Mouse (Mus musculus) cerebellum, adult 2 months (tissue): Measurements from ENCODE around the gene Rhbdl2.

Experiments used
- CTCF ChIP-seq: fragments of 200-500 bp; IDR thresholded peaks from 2 replicates; pipeline ENCODE4 v1.5.1; 2011; ENCODE audit warnings: low read depth, mild to moderate bottlenecking, control low read depth, low read length, moderate library complexity, borderline replicate concordance; ENCODE audit not compliant: insufficient read depth
- POLR2A ChIP-seq: fragments of 200-500 bp; IDR thresholded peaks from 2 replicates; pipeline ENCODE4 v1.6.1; 2011; ENCODE audit warnings: low read length, control low read depth, borderline replicate concordance; ENCODE audit not compliant: insufficient read depth

- TF ChIP-seq CTCF (no peak), POLR2A (no peak)
Observed at GRCm38 (mm10) chr4:123797856-123798255, 10.2 kb downstream of the Rhbdl2 start.
